In genomic region chr14:56559134-56559533, GRCm38 (mm10) we compare ENCODE assay signal across 27 mouse cellular contexts.
"Had no signal": no experiment of that assay in that cellular context is flagged by ENCODE, and none has a peak within 500 bp of the region (broad histone marks: within the 10 kb centered on the region; RNA-seq: fewer than 3 reads in every experiment).

No protein-coding gene starts in this region.

- H3K4me2 ChIP-seq: limb, embryonic 12.5 days; limb, embryonic 13.5 days; limb, embryonic 15.5 days; liver, embryonic 11.5 days; liver, embryonic 12.5 days; liver, embryonic 13.5 days; liver, embryonic 15.5 days; lung, embryonic 14.5 days; lung, embryonic 15.5 days; midbrain, embryonic 11.5 days; midbrain, embryonic 12.5 days; midbrain, embryonic 13.5 days; midbrain, embryonic 15.5 days; neural tube, embryonic 12.5 days had no signal

- H3K27me3 ChIP-seq: limb, embryonic 12.5 days; limb, embryonic 13.5 days; limb, embryonic 15.5 days; liver, embryonic 12.5 days; liver, embryonic 13.5 days; liver, embryonic 15.5 days; lung, embryonic 15.5 days; megakaryocyte, embryonic 14.5 days; midbrain, embryonic 12.5 days; midbrain, embryonic 13.5 days; midbrain, embryonic 15.5 days; neural tube, embryonic 12.5 days had no signal

- H3K4me3 ChIP-seq: limb, embryonic 10.5 days; limb, embryonic 12.5 days; limb, embryonic 13.5 days; limb, embryonic 15.5 days; liver, embryonic 12.5 days; liver, embryonic 13.5 days; liver, embryonic 15.5 days; lung, embryonic 15.5 days; megakaryocyte, embryonic 14.5 days; midbrain, embryonic 10.5 days; midbrain, embryonic 12.5 days; midbrain, embryonic 13.5 days; midbrain, embryonic 15.5 days; neural tube, embryonic 12.5 days had no signal

- DNase-seq: left cerebral cortex, postnatal 4 days; liver; liver, embryonic 13.5 days; liver, postnatal 0 days; lung, adult 18-20 months; lung, adult 2 months; lung, embryonic 14.5 days; lung, postnatal 10 days; lung, postnatal 14 days; lung, postnatal 36 days; lung, postnatal 4 days; midbrain, embryonic 14.5 days had no signal
